In the genomic region with DNA sequence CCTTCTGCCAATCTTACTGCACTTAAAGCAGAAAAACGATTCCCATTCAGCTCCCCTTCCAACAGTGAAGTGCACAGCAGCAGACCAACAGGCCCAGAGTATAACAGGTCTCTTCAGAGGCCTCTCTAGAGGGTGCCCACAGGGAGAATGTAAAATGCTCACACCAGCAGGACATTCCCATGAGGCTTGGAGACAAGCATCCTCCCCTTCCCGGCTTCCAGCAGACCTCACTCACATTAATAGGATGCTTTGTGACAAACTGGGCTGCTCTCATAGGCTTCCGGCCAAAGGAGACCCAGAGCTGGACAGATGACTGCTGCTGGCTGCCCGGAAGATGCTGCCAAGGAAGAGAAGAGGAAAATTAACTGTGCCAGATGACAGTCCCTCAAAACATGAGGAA, we compare ENCODE assay signal across 11 mouse cellular contexts. TPM values are rescaled to one million over a fixed set of nuclear protein-coding genes. Genes with fewer than 3 reads are reported as not detected.
DNase-seq lines count a peak whose midpoint lies in the region; ATAC-seq and TF ChIP-seq lines count a peak whose summit lies in the region.
"Had no signal": no experiment of that assay in that cellular context is flagged by ENCODE, and none has a peak within 500 bp of the region (broad histone marks: within the 10 kb centered on the region; RNA-seq: fewer than 3 reads in every experiment).

No protein-coding gene starts in this region.

- H3K27me3 ChIP-seq in hindbrain, postnatal 0 days (ENCODE audit: insufficient read depth, low read length) = no peaks in the 10 kb centered on the region
- H3K27me3 ChIP-seq in hindbrain, embryonic 12.5 days = no peaks in the 10 kb centered on the region
- H3K27me3 ChIP-seq in neural tube, embryonic 15.5 days (replicated peaks) = no peaks in the 10 kb centered on the region
- H3K27me3 ChIP-seq: megakaryocyte, embryonic 14.5 days had no signal

- no peaks in the 10 kb centered on the region for H3K36me3 ChIP-seq in hindbrain, postnatal 0 days (ENCODE audit: insufficient read depth, low read length)
- H3K36me3 ChIP-seq in hindbrain, embryonic 12.5 days = peaks cover 5% of the 10 kb centered on the region; the same call in 1 of the 2 replicates
- no peaks in the 10 kb centered on the region; the same call in 1 of the 2 replicates for H3K36me3 ChIP-seq in neural tube, embryonic 15.5 days

- no peak overlapping the region for H3K4me3 ChIP-seq in hindbrain, postnatal 0 days (ENCODE audit: low read length)
- no peak overlapping the region for H3K4me3 ChIP-seq in hindbrain, embryonic 12.5 days
- H3K4me3 ChIP-seq in neural tube, embryonic 15.5 days (replicated peaks) = no peak overlapping the region
- H3K4me3 ChIP-seq: heart, adult 2 months; megakaryocyte, embryonic 14.5 days had no signal

- no peak overlapping the region for H3K9ac ChIP-seq in hindbrain, postnatal 0 days (replicated peaks; ENCODE audit: low read length)
- H3K9ac ChIP-seq in hindbrain, embryonic 12.5 days = no peak overlapping the region
- no peak overlapping the region for H3K9ac ChIP-seq in neural tube, embryonic 15.5 days (replicated peaks)

- no peaks in the 10 kb centered on the region for H3K9me3 ChIP-seq in hindbrain, postnatal 0 days (ENCODE audit: low read length)
- no peaks in the 10 kb centered on the region for H3K9me3 ChIP-seq in hindbrain, embryonic 12.5 days (replicated peaks)
- H3K9me3 ChIP-seq in neural tube, embryonic 15.5 days (replicated peaks) = no peaks in the 10 kb centered on the region

- TF ChIP-seq CTCF in hindbrain, postnatal 0 days (IDR thresholded peaks at IDR 0.05; ENCODE audit: low read depth) = 0 out of 2 replicates have a peak, but pooled peaks have one; percentile 4

- WGBS in hindbrain, postnatal 0 days = 19% methylated on average over 4 of the region's 4 CpGs
- WGBS in hindbrain, embryonic 12.5 days = 71% methylated on average over 4 of the region's 4 CpGs
- WGBS in neural tube, embryonic 15.5 days = 56% methylated on average over 4 of the region's 4 CpGs

- H3K4me2 ChIP-seq in hindbrain, postnatal 0 days (ENCODE audit: low read depth, low read length) = 0 out of 2 replicates have a peak overlapping the region, but pooled peaks have one; percentile 0
- no peak overlapping the region for H3K4me2 ChIP-seq in hindbrain, embryonic 12.5 days (replicated peaks)
- no peak overlapping the region for H3K4me2 ChIP-seq in neural tube, embryonic 15.5 days

- ATAC-seq in cerebellum, adult (ENCODE audit: insufficient number of reproducible peaks, low FRiP score, low TSS enrichment) = peak; percentile 58; the same call in 1 of the 2 replicates
- ATAC-seq in hindbrain, postnatal 0 days = peak; percentile 85
- no peak for ATAC-seq in hindbrain, embryonic 12.5 days (ENCODE audit: low FRiP score)
- no peak for ATAC-seq in neural tube, embryonic 15.5 days (ENCODE audit: low FRiP score)

- H3K4me1 ChIP-seq in hindbrain, postnatal 0 days (ENCODE audit: insufficient read depth, low read length) = peaks cover 20% of the 10 kb centered on the region; the same call in 1 of the 2 replicates
- no peaks in the 10 kb centered on the region for H3K4me1 ChIP-seq in hindbrain, embryonic 12.5 days
- peaks cover 25% of the 10 kb centered on the region for H3K4me1 ChIP-seq in neural tube, embryonic 15.5 days
- H3K4me1 ChIP-seq: megakaryocyte, embryonic 14.5 days had no signal

- peak overlapping the region; percentile 74 for H3K27ac ChIP-seq in hindbrain, postnatal 0 days
- H3K27ac ChIP-seq in hindbrain, embryonic 12.5 days = no peak overlapping the region
- H3K27ac ChIP-seq in neural tube, embryonic 15.5 days (replicated peaks) = peak overlapping the region; percentile 48; the same call in 1 of the 2 replicates
- H3K27ac ChIP-seq: heart, adult 2 months had no signal

- DNase-seq in cerebellum, postnatal 36 days = no peak
- peak; percentile 73 for DNase-seq in hindbrain, postnatal 0 days (ENCODE audit: low spot score)
- DNase-seq in neural tube, embryonic 10.5 days (ENCODE audit: extremely low spot score, low spot score) = no peak
- peak; percentile 28 for DNase-seq in lung, postnatal 36 days
- DNase-seq in right cerebral cortex, postnatal 14 days = no peak
- DNase-seq: heart, adult 2 months; liver had no signal

RNA-seq across cellular contexts. Expression of a gene that starts 52.1 kb away (rescaled TPM):
- 25.6 and 27.7 TPM in 2 replicates for total RNA-seq in hindbrain, postnatal 0 days (2014; rRNA removed)
- polyA plus RNA-seq in hindbrain, postnatal 0 days (2015; fragmentation: Nextera tagmentation; extraction: Ambion mirVana) = 8.2 and 9.1 TPM in 2 replicates
- polyA plus RNA-seq in hindbrain, embryonic 12.5 days (2016; fragmentation: Nextera tagmentation; extraction: Ambion mirVana) = 14.5 and 15.7 TPM in 2 replicates
- 12.6 and 13.3 TPM in 2 replicates for polyA plus RNA-seq in neural tube, embryonic 15.5 days (2015; fragmentation: Nextera tagmentation; extraction: Ambion mirVana)

Comparison
In these comparisons a context has a peak if more than half of its experiments do, and no peak if none do; other contexts are left out.
1. ATAC-seq: peak in cerebellum, adult (single experiment) and hindbrain, postnatal 0 days (single experiment); none in hindbrain, embryonic 12.5 days (single experiment) and neural tube, embryonic 15.5 days (single experiment).
2. DNase-seq: peak in hindbrain, postnatal 0 days (single experiment) and lung, postnatal 36 days (single experiment); none in cerebellum, postnatal 36 days (0 of 2), neural tube, embryonic 10.5 days (single experiment) and right cerebral cortex, postnatal 14 days (single experiment).